Mouse (Mus musculus) hindbrain, embryonic 10.5 days (tissue): Measurements from ENCODE around the gene Rnf167. TPM values are rescaled to one million over a fixed set of nuclear protein-coding genes. Genes with fewer than 3 reads are reported as not detected.

Experiments
- DNase-seq: peaks from one replicate; pipeline ENCODE4 v3.0.0-alpha.2; 2017; ENCODE audit warnings: low spot score
- H3K27ac ChIP-seq: fragments of 300-500 bp; sonication (generic); 2 replicates; pipeline ENCODE4 v1.5.1; 2016; ENCODE audit warnings: mild to moderate bottlenecking, moderate library complexity
- H3K27me3 ChIP-seq: fragments of 300-500 bp; sonication (generic); 2 replicates; pipeline ENCODE4 v1.6.1; 2016; ENCODE audit warnings: mild to moderate bottlenecking; ENCODE audit not compliant: poor library complexity, insufficient read depth, severe bottlenecking
- H3K36me3 ChIP-seq: fragments of 300-500 bp; sonication (generic); 2 replicates; pipeline ENCODE4 v1.6.1; 2016; ENCODE audit warnings: mild to moderate bottlenecking, moderate library complexity
- H3K4me1 ChIP-seq: fragments of 300-500 bp; sonication (generic); replicated peaks from 2 replicates; pipeline ENCODE4 v1.6.1; 2016; ENCODE audit warnings: mild to moderate bottlenecking
- H3K4me3 ChIP-seq: fragments of 300-500 bp; sonication (generic); 2 replicates; pipeline ENCODE4 v1.5.1; 2016; ENCODE audit warnings: mild to moderate bottlenecking, moderate library complexity
- H3K9me3 ChIP-seq: fragments of 300-500 bp; sonication (generic); 2 replicates; pipeline ENCODE4 v1.6.1; 2016; ENCODE audit warnings: mild to moderate bottlenecking, moderate library complexity
- WGBS: fragments of 180-500 bp; shearing (Covaris S2); methylation state at CpG from one replicate; pipeline ENCODE4 v1.1.7; 2016; 5-methylcytosine and 5-hydroxymethylcytosine counted together
- polyA plus RNA-seq: library from polyadenylated mRNA; unstranded; fragments of >200 nt; fragmentation: Nextera tagmentation; extraction: Ambion mirVana; gene quantifications from 2 replicates; pipeline ENCODE4 v1.2.1, GENCODE M21; 2016

The Rnf167 gene
- polyA plus RNA-seq, 1 experiment from 2014 or later = 97.1 TPM

GRCm38 (mm10) chr11:70699722-70700556 is 52.9 kb downstream of the Rnf167 start, which contains the start of the genes Inca1 and Kif1c:
TSS of gene Inca1 (minus strand) at chr11:70700155.
TSS of gene Kif1c (plus strand) at chr11:70700548.
- peak within 1 kb of the TSS; percentile 82 for H3K4me3 ChIP-seq
- WGBS = under 1% methylated on average over 69 of the region's 69 CpGs
- peaks cover 26% of the 10 kb centered on the region for H3K36me3 ChIP-seq
- peak; percentile 92 for DNase-seq
- H3K27ac ChIP-seq = peak within 1 kb of the TSS; percentile 94
- H3K9me3 ChIP-seq = no peaks in the 10 kb centered on the region
- H3K4me1 ChIP-seq = peaks cover 34% of the 10 kb centered on the region
- no peaks in the 10 kb centered on the region for H3K27me3 ChIP-seq

- Histone ChIP-seq H3K36me3 (peaks cover 32% of the 10 kb centered on the region), H3K9me3 (no peaks in the 10 kb centered on the region), H3K4me1 (peaks cover 34% of the 10 kb centered on the region), H3K4me3 (peak overlapping the region; percentile 82), H3K27ac (peak overlapping the region; percentile 94), H3K27me3 (no peaks in the 10 kb centered on the region)
- under 1% methylated on average over 34 of the region's 34 CpGs for WGBS
- DNase-seq = peak; percentile 55
These were observed 53.6 kb downstream of the Rnf167 start for GRCm38 (mm10) chr11:70700613-70701012.

Other genes with a start within 250 kb of the Rnf167 start
- 50.6 and 53.0 TPM in 2 replicates for gene Pelp1, start 237.2 kb upstream of the Rnf167 start, polyA plus RNA-seq
- 31.1 and 32.7 TPM in 2 replicates for gene Arrb2, start 214.6 kb upstream of the Rnf167 start, polyA plus RNA-seq
- gene Med11, start 195.3 kb upstream of the Rnf167 start, polyA plus RNA-seq = 48.3 and 49.2 TPM in 2 replicates
- gene Zmynd15, start 187.8 kb upstream of the Rnf167 start, polyA plus RNA-seq = 0.25 and 0.30 TPM in 2 replicates
- 0.31 and 0.41 TPM in 2 replicates for gene Cxcl16, start 187.3 kb upstream of the Rnf167 start, polyA plus RNA-seq
- gene Tm4sf5, start 142.0 kb upstream of the Rnf167 start, polyA plus RNA-seq = 0.52 TPM in 1 of 2 replicates, not detected in the other
- gene Vmo1, start 132.6 kb upstream of the Rnf167 start, polyA plus RNA-seq = 0.34 TPM in 1 of 2 replicates, not detected in the other
- gene Gltpd2, start 128.0 kb upstream of the Rnf167 start, polyA plus RNA-seq = 0.35 and 0.47 TPM in 2 replicates
- gene Psmb6, start 121.9 kb upstream of the Rnf167 start, polyA plus RNA-seq = 1,108 and 1,160 TPM in 2 replicates
- gene Gm40193, start 114.3 kb upstream of the Rnf167 start, polyA plus RNA-seq = not detected in 2 replicates
- 3.8 and 4.1 TPM in 2 replicates for gene Pld2, start 107.2 kb upstream of the Rnf167 start, polyA plus RNA-seq
- gene Mink1, start 84.4 kb upstream of the Rnf167 start, polyA plus RNA-seq = 12.6 and 14.6 TPM in 2 replicates
- gene 4930544D05Rik, start 31.4 kb upstream of the Rnf167 start, polyA plus RNA-seq = not detected in 2 replicates
- gene Chrne, start 28.0 kb upstream of the Rnf167 start, polyA plus RNA-seq = not detected in 2 replicates
- gene Gp1ba, start 8.1 kb upstream of the Rnf167 start, polyA plus RNA-seq = 0.34 and 0.80 TPM in 2 replicates
- gene Slc25a11, start 244 bp downstream of the Rnf167 start, polyA plus RNA-seq = 144 and 155 TPM in 2 replicates
- gene Pfn1, start 7.4 kb downstream of the Rnf167 start, polyA plus RNA-seq = 1,872 and 1,874 TPM in 2 replicates
- gene Eno3, start 10.0 kb downstream of the Rnf167 start, polyA plus RNA-seq = 39.3 and 53.3 TPM in 2 replicates
- 185 and 191 TPM in 2 replicates for gene Spag7, start 22.2 kb downstream of the Rnf167 start, polyA plus RNA-seq
- 10.8 and 11.8 TPM in 2 replicates for gene Camta2, start 40.9 kb downstream of the Rnf167 start, polyA plus RNA-seq
- gene Inca1, start 52.9 kb downstream of the Rnf167 start, polyA plus RNA-seq = 0.90 and 1.1 TPM in 2 replicates
- gene Kif1c, start 53.3 kb downstream of the Rnf167 start, polyA plus RNA-seq = 1.7 and 2.1 TPM in 2 replicates
- 7.2 and 8.1 TPM in 2 replicates for gene Zfp3, start 117.0 kb downstream of the Rnf167 start, polyA plus RNA-seq
- gene Scimp, start 165.4 kb downstream of the Rnf167 start, polyA plus RNA-seq = not detected in 2 replicates
- 32.5 and 41.7 TPM in 2 replicates for gene Rabep1, start 197.5 kb downstream of the Rnf167 start, polyA plus RNA-seq